Comparison of ENCODE assay signal across 12 mouse cellular contexts in the genomic region with DNA sequence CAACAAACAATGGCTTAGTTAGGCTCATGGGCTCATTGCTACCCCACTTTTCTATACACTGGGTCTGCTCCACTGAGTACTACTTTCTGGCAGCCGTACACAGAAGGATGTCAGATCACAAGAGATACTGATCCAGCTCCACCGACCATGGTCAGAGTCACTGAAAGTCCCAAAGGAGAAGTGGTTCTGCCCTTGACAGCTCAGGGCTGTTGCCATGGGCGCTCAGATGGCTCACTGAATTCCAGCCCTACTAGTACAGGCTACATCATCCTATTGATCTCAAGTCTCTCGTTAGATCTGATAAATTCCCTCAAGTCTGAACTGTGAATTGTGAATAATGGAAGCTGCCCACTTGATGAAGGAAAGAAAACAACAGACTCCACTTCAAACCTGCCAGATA.
"Had no signal": no experiment of that assay in that cellular context is flagged by ENCODE, and none has a peak within 500 bp of the region (broad histone marks: within the 10 kb centered on the region; RNA-seq: fewer than 3 reads in every experiment).

No protein-coding gene starts in this region.

- H3K4me2 ChIP-seq: liver, embryonic 11.5 days; liver, embryonic 15.5 days; neural tube, embryonic 13.5 days had no signal

- H3K27ac ChIP-seq: left cerebral cortex, adult 2 months; limb, embryonic 10.5 days; liver, embryonic 15.5 days; neural tube, embryonic 13.5 days had no signal

- H3K4me3 ChIP-seq: left cerebral cortex, adult 2 months; limb, embryonic 10.5 days; liver, embryonic 15.5 days; neural tube, embryonic 13.5 days had no signal

- DNase-seq: kidney, adult 18-20 months; kidney, postnatal 10 days; kidney, postnatal 4 days; lung, adult 2 months; lung, postnatal 36 days; right cerebral cortex, postnatal 14 days had no signal

- H3K9me3 ChIP-seq: limb, embryonic 10.5 days; liver, embryonic 15.5 days; neural tube, embryonic 13.5 days had no signal

- H3K27me3 ChIP-seq: liver, embryonic 15.5 days; neural tube, embryonic 13.5 days had no signal

- H3K36me3 ChIP-seq: limb, embryonic 10.5 days; liver, embryonic 15.5 days; neural tube, embryonic 13.5 days had no signal

- H3K9ac ChIP-seq: liver, embryonic 15.5 days; neural tube, embryonic 13.5 days had no signal

- ATAC-seq: lung, postnatal 0 days had no signal

- H3K4me1 ChIP-seq: limb, embryonic 10.5 days; liver, embryonic 15.5 days; neural tube, embryonic 13.5 days had no signal
